Mouse (Mus musculus) kidney, postnatal 36 days (tissue): ENCODE results near the gene Slc46a1.

ENCODE experiments used
- DNase-seq, 2 experiments: peaks; one replicate each; pipeline ENCODE4 v3.0.0; 2021 to 2022; ENCODE audit warnings: mixed read lengths in 2 of 2

Slc46a1 gene

DNA sequence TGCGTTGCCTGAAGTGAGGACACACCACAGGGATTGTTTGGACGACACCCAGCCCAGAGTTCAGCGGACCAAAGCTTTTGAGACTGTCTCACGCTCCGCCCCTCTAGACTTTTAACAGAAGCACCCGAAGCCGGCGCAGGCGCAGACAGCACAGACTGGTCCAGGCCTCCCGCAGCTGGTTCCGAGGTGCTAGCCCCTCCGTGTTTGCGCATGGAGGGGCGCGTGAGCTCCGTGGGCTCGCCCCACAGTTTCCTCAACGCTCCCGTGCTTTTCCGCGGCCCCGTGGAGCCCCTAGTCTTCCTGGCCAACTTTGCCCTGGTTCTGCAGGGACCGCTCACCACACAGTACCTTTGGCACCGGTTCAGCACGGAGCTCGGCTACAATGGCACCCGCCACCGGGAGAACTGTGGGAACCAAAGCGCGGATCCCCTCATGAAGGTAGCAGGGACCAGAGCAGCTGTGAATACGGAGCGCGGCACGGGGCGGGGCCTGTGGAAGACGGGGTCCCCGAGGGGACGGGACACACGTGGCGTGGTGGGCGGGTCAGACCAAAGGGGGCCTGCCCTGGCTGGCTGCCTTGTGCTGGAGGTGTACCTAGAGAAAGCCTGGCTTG, at the start of gene Slc46a1:
TSS of gene Slc46a1 (plus strand) at position 130 of the 613 bp plus-strand sequence.
- DNase-seq = peak; percentile 90 to 93

DNA sequence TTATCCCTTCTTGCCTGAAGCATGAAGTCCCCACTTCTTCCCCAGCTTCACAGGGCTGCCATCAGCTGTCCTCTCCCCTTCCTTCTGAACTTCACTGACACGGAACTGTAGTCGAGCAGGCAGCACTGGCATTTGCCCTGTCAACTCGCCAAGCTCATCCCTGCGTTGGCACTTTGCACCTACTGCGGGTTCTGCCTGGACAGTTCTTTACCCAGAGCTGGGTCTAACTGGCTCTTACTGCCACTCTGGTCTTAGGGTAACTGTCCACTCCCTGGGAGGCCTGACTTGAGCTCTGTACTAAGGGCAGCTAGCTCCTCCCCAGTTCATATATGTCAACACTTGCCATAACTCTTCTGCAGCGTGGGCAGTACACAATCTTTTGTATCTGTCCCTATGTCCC, 48.6 kb upstream of the Slc46a1 start:
- peak; percentile 90 to 95 for DNase-seq

DNA sequence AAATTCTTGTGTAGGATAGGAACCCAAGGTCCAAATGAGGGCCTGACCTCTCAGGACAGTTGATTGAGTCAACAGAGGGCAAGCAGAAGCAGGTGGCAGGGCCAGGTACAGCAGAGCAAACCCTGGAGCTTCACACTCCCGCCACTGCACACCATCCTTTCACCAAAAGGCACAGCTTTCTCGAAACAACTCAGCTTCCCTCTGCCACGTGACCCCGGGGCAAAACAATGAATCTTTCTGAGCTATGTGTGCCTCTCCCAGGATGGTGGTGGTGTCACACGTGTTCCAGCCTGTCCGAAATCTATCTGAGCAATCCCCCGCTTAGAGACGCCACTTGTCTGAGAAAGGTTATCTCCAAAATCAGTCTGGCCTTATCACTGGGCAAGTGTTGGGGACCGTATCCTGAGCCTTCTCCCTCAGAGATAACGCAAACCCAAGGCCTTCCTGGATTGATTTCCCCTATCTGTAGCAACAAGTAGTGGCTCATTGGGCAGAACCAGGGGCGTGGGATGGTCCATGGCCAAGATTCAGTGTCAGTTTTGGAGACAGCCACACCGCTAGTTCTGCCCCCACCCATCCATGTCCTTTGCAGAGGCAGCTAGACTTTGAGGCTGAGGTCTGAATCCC, 45.1 kb upstream of the Slc46a1 start:
- peak in 1 of 2 experiments; percentile 49 for DNase-seq

DNA sequence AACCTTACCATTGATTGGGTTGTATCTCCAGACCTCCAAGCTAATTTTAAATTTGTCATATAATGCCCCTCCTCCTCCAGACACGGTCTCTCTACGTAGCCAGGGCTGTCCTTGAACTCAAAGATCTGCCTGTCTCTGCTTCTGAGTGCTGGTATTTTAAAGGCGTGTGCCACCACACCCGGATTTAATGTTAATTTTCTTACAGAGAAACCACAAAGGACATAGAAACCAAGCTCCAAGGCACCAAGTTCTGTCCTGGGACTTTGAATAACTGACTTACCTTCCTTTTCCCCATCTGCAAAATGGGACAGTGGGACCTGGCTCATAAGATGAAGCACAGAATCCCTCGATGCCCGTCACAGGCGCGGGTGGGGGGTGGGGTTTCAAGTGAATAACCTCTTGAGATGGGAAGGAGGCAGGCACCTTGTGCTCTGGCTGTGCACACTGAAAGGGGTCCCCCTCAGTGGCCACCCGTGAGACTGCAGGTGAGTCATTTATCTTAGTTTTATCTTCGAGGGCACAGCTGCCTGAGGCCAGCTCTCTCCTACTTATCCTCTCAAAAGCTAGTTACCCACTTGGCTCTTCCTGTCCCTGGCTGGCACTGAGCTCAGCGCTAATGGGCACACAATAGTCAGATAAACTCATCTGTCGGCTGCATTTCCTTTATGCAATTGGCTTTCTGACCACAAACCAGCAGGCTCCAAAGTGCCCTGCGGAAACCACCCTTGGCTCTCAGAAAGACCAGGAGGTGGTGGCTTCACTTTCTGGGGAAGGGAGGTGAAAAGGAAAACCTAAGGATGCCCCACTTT, 44.1 kb upstream of the Slc46a1 start:
- DNase-seq = no peak

DNA sequence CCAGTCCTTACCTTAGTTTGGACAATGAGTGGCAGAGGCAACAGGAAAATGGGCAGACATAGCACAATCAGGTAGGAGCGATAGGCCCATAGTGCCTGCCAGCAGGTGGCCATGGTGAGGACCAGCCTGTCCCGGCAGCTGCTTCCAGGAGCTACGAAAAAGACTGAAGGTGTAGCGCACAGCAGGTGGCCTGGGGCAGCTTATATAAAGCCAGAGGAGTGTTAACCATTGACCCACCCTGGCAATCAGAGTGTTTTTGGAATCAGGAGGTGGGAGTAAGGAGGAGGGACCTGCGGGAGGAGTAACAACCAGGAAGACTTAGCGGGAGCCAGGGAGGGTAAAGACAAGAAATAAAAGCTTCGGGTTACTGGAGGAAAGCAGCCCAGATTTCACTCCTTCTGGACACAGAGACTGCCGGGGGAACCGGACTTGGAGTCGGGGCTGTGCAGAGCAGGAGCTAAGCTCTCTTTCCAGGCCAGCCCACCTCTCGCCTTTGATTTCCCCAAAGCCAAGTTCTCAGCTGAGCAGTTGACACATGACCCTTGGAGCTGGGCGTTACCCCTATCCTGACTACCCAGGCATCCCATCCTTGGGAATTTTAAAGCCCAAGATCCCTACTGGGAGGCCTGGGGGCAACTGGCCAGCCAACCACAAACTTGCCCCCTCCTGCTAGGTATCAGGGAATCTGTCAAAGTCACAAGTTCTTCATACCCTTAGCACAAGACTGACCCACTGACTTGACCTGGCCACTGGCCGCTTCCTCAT, 43.3 kb upstream of the Slc46a1 start, which contains the start of gene Slc13a2:
TSS of gene Slc13a2 (minus strand) at position 163 of the 765 bp plus-strand sequence.
- peak; percentile 81 to 88 for DNase-seq

DNA sequence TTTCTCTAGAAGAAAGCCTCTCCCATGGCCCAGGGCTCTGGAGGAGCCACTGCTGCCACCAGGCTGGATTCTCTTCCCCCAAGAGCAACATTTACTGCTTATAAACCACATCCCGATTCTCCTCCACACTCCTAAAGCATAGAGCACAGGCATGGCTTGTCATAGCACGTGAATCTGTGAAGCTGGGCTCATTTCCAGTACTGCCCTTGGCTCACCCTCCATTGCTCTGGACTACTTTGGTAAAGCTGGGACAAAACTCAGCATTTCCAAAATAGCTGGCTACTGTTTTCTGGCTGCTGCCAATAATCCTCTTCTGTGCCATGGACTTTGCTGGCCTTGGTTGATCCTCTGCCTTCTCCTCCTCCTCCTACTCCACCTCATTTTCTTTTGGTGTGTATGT, 41.1 kb upstream of the Slc46a1 start:
- DNase-seq = peak; percentile 65 to 74

DNA sequence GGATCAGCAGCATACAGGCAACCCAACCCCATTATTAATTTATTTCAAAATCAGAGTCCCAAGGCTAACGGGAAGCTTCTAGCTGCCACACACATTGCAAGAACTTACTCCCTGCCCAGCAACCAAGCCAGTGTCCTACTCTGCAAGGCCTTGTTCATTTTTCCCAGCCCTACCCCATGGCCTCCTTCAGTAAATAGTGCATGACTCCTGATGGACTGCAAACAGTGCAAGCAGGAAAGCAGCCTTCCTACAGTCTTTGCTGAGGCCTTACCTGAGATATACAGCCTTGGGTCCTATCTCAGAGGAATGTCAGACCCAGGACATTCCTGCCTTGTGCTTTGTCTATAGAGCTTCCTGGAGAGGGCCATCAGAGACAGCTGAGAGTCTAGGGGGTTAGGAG, 39.9 kb upstream of the Slc46a1 start:
- DNase-seq = no peak

DNA sequence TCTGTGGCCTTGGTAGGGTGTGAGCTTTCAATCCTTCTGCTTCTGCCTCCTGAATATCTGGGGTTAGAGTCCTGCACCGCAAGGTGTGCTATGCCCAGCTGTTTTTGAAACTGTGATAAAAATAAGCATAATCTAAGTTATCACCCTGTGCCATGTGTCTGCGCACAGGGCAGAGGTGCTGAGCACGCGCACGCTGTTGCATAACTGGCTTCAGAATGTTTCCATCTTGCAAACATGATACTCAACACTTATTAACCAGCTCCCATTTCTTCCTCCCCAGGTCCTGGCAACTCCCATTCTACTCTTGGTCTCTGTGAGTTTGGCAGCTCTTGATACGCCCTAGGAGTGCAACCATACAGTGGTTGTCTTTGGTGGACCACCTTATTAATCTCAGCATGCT, 37.8 kb upstream of the Slc46a1 start:
- peak; percentile 71 to 80 for DNase-seq

DNA sequence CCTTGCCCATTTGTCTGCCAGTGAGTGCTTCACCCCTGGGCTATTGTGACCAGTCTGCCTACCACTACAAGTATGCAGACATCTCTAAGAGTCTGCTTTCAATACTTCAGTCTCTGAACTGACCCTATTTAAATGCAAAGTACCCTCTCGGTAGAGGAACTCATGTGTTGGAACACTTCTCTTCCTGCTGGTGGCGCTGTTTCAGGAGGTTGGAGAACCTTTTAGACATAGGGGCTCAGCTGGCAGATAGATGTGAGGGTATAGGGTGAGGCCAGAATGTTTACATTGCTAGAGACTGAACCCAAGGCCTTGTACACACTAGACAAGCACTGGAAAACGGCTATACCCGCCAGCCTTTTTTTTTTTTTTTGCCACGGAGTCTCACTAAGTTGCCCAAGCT, 37.2 kb upstream of the Slc46a1 start:
- DNase-seq = no peak

DNA sequence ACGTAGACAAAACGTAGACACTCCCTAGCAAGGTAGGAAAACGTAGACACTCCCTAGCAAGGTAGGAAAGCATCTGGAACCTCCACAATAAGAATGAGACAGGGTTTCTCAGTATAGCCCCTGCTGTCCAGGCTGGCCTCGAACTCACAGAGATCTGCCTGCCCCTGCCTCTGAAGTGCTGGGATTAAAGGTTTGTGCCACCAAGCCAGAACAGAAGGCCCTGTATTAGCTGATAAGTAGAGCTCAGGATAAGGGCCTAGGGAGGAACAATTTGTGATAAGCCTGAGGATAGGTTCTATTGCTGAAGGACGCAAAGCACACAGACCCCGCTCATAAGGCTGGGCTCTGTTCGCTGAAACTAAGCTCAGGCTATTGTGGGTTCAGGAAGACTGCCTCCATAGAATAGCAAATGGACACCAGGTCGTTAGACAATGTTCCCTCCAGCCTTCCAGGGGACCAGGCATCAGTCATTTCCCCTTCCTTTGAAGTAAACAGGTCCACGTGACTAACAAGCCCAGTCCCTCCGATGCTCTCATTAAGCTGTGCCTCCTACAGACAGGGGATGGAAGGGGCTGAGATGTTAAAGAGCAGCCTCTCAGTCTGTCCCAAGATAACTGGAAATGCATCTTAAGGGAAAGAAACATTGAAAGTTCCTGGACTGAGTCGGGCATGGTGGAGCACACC, 35.2 kb upstream of the Slc46a1 start:
- no peak for DNase-seq

DNA sequence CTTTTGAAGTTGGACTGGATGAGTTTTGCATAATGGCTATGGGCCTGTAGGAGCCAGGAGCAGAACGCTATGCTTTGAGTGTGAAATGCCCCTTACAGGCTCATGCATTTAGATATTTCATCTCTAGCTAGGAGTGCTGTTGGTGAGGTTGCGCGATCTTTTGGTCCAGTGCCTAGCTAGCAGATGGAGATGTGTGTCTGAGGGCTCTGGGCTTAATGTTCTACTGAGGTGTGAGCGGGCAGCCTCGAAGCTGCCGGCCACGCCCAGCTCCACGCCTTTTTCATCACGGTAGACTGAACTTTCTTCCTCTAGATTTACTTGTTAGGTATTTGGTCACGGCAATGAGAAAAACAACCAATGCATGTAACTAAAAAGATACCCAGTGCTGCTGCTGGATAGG, 34.3 kb upstream of the Slc46a1 start:
- DNase-seq = peak; percentile 71 to 81

DNA sequence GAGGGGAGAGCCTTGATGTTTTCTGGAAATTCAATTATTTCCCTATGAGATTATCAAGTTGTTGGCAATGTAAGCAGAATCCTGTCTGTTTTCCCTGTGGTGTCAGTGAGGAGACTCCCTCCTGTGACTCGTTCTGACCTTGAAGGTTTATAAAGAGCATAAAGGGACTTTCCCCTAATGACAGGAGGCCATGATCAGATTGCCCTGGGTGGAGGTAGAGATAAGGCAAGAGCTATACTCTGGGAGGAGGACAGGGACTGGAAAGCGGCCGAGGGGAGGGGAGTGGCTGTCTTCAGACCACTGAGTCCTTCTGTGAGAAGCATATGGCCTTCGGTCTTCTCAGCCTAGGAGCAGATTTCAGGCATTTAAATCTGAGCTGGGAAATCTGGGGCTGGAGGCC, 31.4 kb upstream of the Slc46a1 start:
- no peak for DNase-seq

DNA sequence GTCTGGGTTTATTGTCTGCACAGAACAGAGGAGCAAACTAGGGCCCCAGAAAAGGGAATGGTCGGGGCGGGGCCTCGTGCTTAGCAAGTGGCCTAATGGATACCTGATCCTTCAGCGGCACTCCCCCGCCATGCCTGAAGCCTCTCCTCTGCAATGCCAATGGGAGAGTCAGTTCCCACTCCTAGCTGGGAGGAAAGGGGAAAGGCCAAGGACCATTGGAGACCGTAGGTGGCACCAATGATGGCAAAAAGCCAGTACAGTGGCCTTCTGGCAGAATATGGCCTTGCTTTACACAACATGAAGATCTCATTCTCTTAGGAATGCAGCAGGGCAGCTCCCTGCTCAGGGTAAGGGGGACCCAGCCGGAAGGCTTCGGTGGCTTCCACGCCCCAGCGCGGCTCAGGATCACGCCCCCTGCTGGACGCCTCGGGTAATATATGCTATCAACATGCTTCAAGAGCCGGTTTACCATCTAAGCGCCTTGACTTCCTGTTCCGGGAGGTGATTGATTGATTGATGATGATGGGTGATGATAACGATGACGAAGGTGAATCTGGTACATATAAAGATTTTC, 29.6 kb upstream of the Slc46a1 start:
- DNase-seq = peak in 1 of 2 experiments; percentile 80

DNA sequence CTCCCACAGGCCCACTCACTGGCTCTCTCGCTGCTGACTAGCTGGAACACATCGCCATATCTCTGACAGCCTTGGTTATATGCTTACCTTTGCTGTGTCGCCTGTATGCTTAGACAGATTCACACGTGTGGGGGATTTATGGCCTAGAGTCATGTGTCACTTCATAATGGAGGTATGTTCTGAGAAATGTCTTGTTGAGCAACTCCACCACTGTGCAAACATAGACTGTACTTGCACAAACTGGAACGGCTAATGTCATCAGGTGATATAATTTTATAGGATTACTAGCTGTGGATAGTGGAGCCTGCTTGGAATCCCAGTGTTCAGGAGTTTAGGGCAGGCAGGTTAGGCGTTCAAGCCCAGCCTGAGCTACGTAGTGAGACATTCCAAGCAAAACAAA, 28.3 kb upstream of the Slc46a1 start:
- DNase-seq = no peak

DNA sequence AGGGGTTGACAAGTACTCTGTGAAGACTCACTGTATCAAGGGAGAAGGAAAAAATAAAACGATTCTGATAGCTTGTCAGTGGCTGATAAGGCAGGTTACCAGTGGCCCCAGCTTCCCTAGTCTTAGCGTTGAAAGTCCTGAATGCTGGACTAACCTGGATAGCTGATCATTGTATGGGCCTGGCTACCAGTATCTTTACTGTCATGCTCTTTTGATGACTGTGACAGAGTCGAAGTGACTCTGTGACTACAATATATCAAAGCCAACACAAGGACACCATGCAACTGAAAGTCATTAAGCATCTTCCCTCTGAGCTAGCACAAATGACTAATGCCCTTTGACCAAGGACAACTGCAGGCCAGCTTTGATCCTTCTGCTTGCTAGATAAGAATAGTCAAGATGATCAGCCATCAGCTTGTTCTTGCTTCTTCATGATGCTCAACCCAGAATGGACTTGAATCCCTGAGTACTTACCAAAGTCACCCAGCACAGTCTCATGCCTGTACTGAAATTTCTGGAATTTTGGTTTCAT, 27.0 kb upstream of the Slc46a1 start:
- no peak for DNase-seq

DNA sequence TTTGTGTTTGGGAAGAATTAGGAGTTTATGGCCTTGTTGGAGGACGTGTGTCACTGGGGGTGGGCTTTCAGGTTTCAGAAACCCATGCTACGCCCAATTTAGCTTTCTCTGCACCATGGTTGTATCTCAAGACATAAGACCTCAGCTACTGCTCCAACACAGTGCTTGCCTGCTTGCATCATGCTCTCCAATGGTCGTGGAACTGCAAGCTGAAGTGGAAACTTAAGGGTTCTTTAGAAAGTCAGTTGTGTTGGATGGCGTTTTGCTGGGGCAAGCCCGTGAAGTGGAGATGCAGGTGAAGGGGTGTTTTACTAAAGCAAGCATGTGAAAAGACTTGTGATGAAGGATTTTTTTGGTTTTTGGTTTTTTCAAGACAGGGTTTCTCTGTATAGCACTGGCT, 22.4 kb upstream of the Slc46a1 start:
- DNase-seq = no peak

DNA sequence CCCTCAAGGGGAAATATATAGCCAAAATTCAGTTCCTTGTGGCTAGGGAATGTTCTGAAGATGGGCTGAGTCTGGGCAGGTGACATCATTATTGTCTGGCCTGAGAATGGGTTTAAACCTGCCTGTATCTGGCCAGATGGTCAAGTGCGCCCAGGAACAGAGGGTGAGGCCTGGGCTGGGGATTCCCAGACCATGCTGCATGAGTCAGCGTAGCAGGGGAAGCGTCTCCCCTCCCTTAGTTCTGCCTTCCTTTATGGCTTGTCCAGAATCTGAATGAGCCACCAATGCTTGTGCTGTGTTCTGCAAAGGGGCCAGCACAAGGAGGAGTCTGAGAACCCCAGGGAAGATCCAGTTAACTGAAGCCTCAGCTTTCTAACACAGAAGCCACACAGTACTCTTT, 18.3 kb upstream of the Slc46a1 start:
- no peak for DNase-seq

DNA sequence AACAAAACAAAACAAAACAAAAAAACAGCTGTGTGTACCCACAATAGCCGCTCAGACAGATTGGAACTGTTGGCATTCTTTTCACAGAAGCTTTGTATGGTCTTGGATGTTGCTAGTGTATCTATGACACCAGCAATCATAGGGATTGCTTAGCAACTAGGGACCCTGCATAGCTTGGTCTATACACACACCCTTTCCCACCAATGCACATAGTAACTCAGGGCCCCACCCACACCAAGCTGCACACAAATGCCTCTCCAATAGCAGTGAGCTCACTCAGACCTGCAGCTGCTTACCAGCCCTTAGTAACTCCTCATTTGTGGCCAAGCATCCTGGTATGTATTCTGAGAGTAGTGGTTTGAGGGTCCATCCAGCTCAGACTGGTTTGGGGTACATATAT, 17.3 kb upstream of the Slc46a1 start:
- DNase-seq = no peak

DNA sequence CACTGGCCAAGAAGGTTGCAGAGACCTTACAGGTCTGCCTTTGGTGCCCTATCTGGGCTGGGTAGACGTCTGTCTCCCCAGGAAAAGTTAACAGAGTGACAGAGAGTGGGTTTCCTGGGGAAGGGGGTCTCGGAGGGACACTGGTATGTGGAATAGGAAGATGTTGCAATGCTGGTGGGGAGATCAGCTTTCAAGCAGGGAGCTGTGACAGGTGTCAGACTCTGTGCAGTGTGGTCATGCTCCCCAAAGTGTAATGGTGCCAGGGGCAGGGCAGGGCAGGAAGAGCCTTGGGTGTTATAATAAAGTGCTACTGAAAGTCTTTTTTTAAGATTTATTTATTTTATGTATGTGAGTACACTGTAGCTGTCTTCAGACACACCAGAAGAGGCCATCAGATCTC, 15.2 kb upstream of the Slc46a1 start:
- DNase-seq = no peak

DNA sequence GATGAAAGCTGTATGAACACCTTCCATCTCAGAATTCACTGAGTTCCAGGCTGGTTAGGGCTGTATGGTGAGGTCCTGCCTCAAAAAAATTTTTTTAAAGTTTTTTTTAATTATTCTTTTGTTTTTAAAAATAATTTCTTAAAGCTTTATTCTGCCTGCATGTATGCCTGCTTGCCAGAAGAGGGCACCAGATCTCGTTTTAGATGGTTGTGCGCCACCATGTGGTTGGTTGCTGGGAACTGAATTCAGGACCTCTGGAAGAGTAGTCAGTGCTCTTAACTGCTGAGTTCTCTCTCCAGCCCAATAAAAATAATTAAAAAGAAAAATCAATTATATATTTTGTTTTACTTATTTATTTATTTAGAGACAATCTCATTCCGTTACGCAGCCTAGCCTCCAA, 11.8 kb upstream of the Slc46a1 start:
- peak; percentile 62 to 87 for DNase-seq

DNA sequence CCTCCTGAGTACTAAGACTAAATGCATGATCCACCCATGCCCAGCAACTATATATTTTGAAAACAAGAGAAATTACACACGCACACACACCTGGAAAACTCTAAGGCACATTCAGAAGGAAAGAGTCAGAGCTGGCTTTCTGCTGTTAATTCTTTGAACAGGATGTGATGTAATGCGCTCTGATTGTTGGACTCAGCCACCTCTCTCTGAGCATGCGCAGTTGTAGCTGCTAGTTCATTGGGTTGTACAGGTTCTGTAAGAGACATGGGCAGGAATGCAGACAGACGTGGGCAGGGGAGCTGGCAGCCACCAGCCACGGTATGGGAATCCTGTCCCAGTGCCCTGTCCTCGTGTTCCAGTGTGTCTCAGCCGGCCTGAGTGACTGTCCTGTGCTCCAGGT, 11.2 kb upstream of the Slc46a1 start:
- DNase-seq = no peak

DNA sequence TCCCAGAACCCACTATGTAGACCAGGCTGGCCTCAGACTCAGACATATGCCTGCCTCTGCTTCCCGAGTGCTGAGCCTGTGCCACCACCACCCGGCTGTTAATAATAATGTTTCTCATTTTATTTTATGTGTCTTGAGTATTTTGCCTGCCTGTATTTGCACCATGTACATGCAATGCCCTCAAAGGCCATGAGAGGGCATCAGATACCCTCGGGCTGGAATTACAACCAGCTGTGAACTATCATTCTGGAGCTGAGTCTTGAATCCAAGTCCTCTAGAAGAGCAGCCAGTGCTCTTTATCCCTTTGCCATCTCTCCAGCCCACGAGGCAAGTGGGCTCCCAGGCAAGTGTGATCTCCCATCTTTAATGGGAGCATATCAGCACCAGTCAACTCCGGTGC, 10.2 kb upstream of the Slc46a1 start:
- peak; percentile 34 to 76 for DNase-seq
